Mouse (Mus musculus): ENCODE results near the gene Plxnb1. TPM values are rescaled to one million over a fixed set of nuclear protein-coding genes. Genes with fewer than 3 reads are reported as not detected.
A peak's percentile ranks its signal among the peaks of the same experiment; 100 is the strongest.

Gene Plxnb1
- total RNA-seq, 2 experiments from 2014 or later, result 16.4 to 19.1 TPM

DNA sequence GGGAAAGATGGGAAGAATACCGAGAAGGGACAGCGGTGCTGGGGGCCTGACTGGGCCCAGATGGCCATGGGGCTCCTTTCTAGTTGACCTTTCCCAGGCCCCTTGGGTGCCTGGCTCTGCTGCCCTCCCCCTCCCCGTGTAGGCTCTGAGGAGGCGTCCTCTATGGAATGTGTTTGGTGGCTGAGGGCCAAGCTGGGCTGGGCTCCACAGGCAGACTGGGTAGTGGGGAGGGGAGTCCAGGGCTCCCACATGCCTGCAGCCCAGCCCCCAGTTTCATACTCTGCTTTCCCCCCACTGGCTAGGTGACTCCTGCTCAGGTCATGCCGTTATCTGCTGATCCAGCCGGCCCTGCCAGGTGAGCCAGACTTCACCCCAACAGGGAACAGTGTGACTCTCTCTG is 3.8 kb downstream of the Plxnb1 start:
- intact Hi-C loops (cut with DNase I), result no loop called here
- DNase-seq, result peak in 1 of 2 experiments; percentile 59

DNA sequence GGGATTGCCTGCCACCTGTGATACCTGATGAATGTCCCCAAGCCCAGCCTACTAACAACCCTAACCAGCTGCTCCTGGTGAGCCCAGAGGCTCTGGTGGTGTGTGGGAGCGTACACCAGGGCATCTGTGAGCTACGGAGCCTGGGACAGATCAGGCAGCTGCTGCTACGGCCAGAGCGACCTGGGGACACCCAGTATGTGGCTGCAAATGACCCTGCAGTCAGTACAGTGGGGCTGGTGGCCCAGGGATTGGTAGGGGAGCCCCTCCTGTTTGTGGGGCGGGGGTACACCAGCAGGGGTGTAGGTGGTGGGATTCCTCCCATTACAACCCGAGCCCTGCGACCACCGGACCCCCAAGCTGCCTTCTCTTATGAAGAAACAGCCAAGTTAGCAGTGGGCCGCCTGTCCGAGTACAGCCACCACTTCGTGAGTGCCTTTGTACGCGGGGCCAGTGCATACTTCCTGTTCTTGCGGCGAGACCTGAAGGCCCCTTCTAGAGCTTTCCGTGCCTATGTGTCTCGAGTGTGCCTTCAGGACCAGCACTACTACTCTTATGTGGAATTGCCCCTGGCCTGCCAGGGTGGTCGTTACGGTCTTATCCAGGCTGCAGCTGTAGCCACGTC is 5.2 kb downstream of the Plxnb1 start:
- intact Hi-C loops (cut with DNase I), result no loop called here
- DNase-seq, result no peak

DNA sequence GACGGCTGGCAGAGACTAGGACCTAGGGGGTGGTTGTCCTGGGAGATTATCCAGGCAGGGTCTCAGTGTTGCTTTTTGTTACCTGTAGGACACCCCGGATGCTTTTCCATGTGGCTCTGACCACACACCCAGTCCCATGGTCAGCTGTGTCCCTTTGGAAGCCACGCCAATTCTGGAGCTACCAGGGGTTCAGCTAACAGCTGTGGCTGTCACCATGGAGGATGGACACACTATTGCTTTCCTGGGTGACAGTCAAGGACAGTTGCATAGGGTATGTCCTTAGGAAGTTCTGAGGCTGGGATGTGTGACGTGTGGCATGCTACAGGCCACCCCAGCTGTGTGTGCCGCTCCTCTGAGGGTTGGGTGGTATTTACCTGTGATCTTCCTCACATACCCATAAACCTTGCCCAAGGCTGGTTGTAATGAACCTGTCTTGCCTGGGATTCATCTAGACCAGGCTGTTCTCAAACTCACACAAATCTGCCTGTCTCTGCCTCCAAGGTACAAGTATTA is 6.8 kb downstream of the Plxnb1 start:
- DNase-seq, result no peak
- intact Hi-C loops (cut with DNase I), result no loop called here

GRCm38 (mm10) chr9:109102541-109102940 is 7.4 kb downstream of the Plxnb1 start:
- DNase-seq, result no peak
- intact Hi-C loops (cut with DNase I), result no loop called here

GRCm38 (mm10) chr9:109103250-109103649 is 8.1 kb downstream of the Plxnb1 start:
- intact Hi-C loops (cut with DNase I), result no loop called here
- DNase-seq, result no peak

DNA sequence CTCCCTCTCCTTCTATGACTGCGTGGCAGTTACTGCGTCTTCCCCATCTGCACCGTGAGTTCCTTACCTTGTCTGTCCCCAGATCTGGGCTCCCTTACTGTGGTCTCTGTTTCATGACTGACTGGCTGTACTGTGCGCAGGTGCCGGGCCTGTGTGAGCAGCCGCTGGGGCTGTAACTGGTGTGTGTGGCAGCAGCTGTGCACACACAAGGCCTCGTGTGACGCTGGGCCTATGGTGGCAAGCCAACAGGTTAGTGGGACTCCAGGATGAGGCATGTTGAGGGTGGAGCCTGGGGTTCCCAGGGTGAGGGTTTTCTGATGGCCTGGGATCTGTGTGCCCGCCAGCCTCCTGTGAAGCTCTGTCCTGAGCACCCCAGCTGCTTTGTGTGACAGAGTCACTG is 8.9 kb downstream of the Plxnb1 start:
- intact Hi-C loops (cut with DNase I), result no loop called here
- no peak for DNase-seq

GRCm38 (mm10) chr9:109105011-109105410 is 9.8 kb downstream of the Plxnb1 start:
- intact Hi-C loops (cut with DNase I), result no loop called here
- DNase-seq, result no peak

GRCm38 (mm10) chr9:109105648-109106047 is 10.5 kb downstream of the Plxnb1 start:
- intact Hi-C loops (cut with DNase I), result no loop called here
- DNase-seq, result no peak

DNA sequence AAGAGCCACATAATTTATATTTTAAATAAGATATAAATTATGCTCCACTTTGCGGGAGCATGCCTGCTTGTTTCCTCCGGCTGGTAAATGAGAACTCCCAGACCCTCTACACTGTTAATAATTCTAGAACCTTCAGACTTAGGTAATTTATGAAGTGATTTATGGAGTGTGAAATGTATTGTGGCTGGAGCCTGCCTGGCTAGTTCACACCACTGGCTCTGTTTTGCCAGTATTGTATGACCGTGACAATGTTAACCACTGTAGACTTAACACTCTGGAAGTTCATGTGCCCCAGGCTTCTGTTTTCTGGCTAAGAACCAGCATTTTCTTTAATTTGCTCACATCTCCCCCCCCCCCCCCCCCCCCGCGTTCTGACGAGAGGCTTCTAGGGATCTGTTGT is 12.2 kb downstream of the Plxnb1 start:
- intact Hi-C loops (cut with DNase I), result no loop called here
- no peak for DNase-seq

DNA sequence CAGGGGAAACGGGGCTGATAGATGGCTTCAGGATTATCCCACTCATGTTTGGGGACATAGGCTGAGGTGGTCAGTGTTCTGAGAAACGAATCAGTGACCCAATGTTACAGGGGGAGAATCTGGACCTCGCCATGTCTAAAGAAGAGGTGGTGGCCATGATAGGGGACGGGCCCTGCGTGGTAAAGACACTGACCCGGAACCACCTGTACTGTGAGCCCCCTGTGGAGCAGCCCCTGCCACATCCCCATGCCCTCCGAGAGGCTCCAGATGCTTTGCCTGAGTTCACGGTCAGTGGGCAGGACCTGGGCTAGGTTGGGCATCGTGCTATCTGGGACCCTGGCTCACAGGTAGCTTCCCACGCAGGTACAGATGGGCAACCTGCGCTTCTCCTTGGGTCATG is 15.1 kb downstream of the Plxnb1 start:
- no peak for DNase-seq
- intact Hi-C loops (cut with DNase I), result no loop called here

GRCm38 (mm10) chr9:109111101-109111500 is 15.9 kb downstream of the Plxnb1 start:
- no peak for DNase-seq
- intact Hi-C loops (cut with DNase I), result no loop called here

GRCm38 (mm10) chr9:109111591-109111990 is 16.4 kb downstream of the Plxnb1 start:
- no peak for DNase-seq
- intact Hi-C loops (cut with DNase I), result no loop called here

GRCm38 (mm10) chr9:109113331-109113730 is 18.1 kb downstream of the Plxnb1 start:
- intact Hi-C loops (cut with DNase I), result no loop called here
- DNase-seq, result no peak

- DNase-seq, result no peak
Measured at GRCm38 (mm10) chr9:109114276-109114675, 19.1 kb downstream of the Plxnb1 start.

DNA sequence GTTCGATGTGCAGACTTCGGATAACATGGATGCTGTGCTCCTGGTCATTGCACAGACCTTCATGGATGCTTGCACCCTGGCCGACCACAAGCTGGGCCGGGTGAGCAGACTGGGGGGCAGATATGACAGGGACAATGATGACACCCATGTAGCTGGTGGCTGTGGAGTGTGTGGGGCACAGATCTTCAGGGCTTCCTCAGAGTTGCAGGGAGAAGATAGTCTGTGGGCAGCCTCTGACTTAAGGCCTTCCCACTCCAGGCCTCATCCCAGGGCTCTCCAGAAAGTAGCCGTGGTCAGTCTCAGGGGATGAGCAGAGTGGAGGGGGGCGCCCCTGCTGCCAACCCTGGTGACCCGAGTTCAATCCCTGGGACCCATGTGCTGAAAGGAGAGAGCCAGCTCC is 19.7 kb downstream of the Plxnb1 start:
- no peak for DNase-seq
- intact Hi-C loops (cut with DNase I), result no loop called here

More at GRCm38 (mm10) chr9:109114276-109114675, 19.1 kb downstream of the Plxnb1 start:
- intact Hi-C loops (cut with DNase I), result no loop called here

DNA sequence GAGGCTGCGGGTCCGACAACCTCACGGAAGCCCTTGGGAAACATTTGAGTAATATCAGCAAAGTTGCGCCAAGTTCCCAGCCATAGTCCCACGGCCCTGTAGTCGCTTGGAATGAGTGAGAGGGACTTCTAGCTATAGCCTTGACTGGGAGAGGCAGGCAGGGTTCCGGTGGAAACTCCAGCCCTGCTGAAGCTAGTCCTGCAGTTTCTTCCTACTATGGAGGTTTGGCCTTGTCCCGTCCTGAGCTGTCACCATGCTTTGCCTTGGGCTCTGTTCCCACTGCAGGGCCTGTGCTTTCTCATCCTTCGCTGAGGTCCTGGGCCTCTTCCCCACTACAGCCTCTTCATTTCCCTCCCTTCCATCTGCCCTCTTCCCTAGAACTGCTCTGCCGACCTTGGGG is 21.0 kb downstream of the Plxnb1 start:
- intact Hi-C loops (cut with DNase I), result no loop called here
- DNase-seq, result no peak

- intact Hi-C loops (cut with DNase I), result no loop called here
- DNase-seq, result no peak
Measured at GRCm38 (mm10) chr9:109118106-109118505, 22.9 kb downstream of the Plxnb1 start.

GRCm38 (mm10) chr9:109119571-109119970 is 24.4 kb downstream of the Plxnb1 start:
- intact Hi-C loops (cut with DNase I), result no loop called here
- DNase-seq, result no peak

- DNase-seq, result no peak
- intact Hi-C loops (cut with DNase I), result no loop called here
Measured at GRCm38 (mm10) chr9:109120956-109121355, 25.8 kb downstream of the Plxnb1 start.

DNA sequence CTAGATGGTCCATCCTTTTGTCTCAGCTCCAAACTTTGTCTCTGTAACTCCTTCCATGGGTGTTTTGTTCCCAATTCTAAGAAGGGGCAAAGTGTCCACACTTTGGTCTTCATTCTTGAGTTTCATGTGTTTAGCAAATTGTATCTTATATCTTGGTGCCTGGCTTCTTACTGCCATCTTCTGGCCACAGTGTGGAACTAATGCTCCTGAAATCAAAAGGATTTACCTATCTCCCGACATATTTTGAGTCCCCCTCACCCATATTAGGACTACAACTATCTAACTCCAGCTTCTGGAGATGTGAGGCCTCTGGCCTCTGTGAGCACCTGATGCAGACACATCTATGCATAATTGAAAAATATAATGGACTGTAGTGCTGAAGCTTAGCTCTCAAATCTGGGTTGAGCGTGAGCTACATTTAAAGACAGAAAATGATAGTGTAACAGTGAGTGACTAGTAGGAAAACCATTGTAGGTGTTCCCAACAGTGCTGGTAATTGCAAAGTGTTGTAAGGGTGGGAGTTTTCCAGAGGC is 27.4 kb downstream of the Plxnb1 start:
- DNase-seq, result peak in 1 of 2 experiments; percentile 43
- intact Hi-C loops (cut with DNase I), result loop anchor here (1.0 kb wide), 2 partner anchors 34 to 123 kb away; no protein-coding TSS in a partner anchor

GRCm38 (mm10) chr9:109123266-109123665 is 28.1 kb downstream of the Plxnb1 start:
- intact Hi-C loops (cut with DNase I), result no loop called here
- DNase-seq, result no peak

- no peak for DNase-seq
- intact Hi-C loops (cut with DNase I), result no loop called here
Measured at GRCm38 (mm10) chr9:109124164-109124563, 29.0 kb downstream of the Plxnb1 start.
